8 mouse cellular contexts compared by ENCODE assay signal in genomic region chr8:88137748-88138484, GRCm38 (mm10). TPM values are rescaled to one million over a fixed set of nuclear protein-coding genes. Genes with fewer than 3 reads are reported as not detected.
DNase-seq lines count a peak whose midpoint lies in the region; ATAC-seq lines count a peak whose summit lies in the region.

Heatr3 (plus strand) TSS chr8:88137855.

- H3K4me2 ChIP-seq in hindbrain, embryonic 15.5 days, result peak within 1 kb of the TSS; percentile 75

- H3K27ac ChIP-seq in hindbrain, embryonic 15.5 days (replicated peaks), result peak within 1 kb of the TSS; percentile 96

- H3K4me1 ChIP-seq in hindbrain, embryonic 15.5 days (replicated peaks), result peaks cover 18% of the 10 kb centered on the region

- peaks cover 48% of the 10 kb centered on the region for H3K36me3 ChIP-seq in hindbrain, embryonic 15.5 days

- peak within 1 kb of the TSS; percentile 82 for H3K9ac ChIP-seq in hindbrain, embryonic 15.5 days

- H3K27me3 ChIP-seq in hindbrain, embryonic 15.5 days, result no peaks in the 10 kb centered on the region

- under 1% methylated on average over 79 of the region's 79 CpGs for WGBS in hindbrain, embryonic 15.5 days

- no peaks in the 10 kb centered on the region for H3K9me3 ChIP-seq in hindbrain, embryonic 15.5 days

- peak within 1 kb of the TSS; percentile 76 for H3K4me3 ChIP-seq in hindbrain, embryonic 15.5 days

- DNase-seq in R1 (ENCODE audit: low read depth, low spot score), result peak; percentile 95
- peak; percentile 96 to 97 for DNase-seq in cerebellum, postnatal 25 days
- peak; percentile 96 to 98 for DNase-seq in frontal cortex, postnatal 36 days (ENCODE audit: low spot score in 2 of 2)
- peak; percentile 93 for DNase-seq in left cerebral cortex, adult 11 months (ENCODE audit: low spot score)
- DNase-seq in lung, postnatal 4 days, result peak; percentile 97 to 98
- DNase-seq in retina, postnatal 7 days (ENCODE audit: low read depth, low spot score), result peak; percentile 90
- peak; percentile 92 for DNase-seq in urinary bladder, adult 2 months (ENCODE audit: low spot score)

- peak; percentile 97 for ATAC-seq in hindbrain, embryonic 15.5 days (ENCODE audit: low FRiP score, low read depth)

RNA-seq across cellular contexts. Expression of gene Heatr3, which starts in this region (rescaled TPM):
- 41.8 and 42.9 TPM in 2 replicates for polyA plus RNA-seq in hindbrain, embryonic 15.5 days (2015; fragmentation: Nextera tagmentation; extraction: Ambion mirVana)
- 23.7 and 25.5 TPM in 2 replicates for polyA plus RNA-seq in urinary bladder, adult 2 months (2012; rRNA removed)

Comparison
In these comparisons a context has a peak if more than half of its experiments do, and no peak if none do; other contexts are left out.
1. Peak in every context shown above with its lines: DNase-seq, ATAC-seq, H3K4me3 ChIP-seq and H3K27ac ChIP-seq.